Mouse (Mus musculus) cerebellum, adult 8-10 months (tissue): ENCODE data around the gene Cops4.
A peak's percentile ranks its signal among the peaks of the same experiment; 100 is the strongest.

Experiments
- DNase-seq: peaks from one replicate; pipeline ENCODE4 v3.0.0; 2022

The Cops4 gene

GRCm38 (mm10) chr5:100518049-100519026 is at the start of gene Cops4:
TSS of gene Cops4 (plus strand) at chr5:100518309.
- DNase-seq = peak; percentile 96

GRCm38 (mm10) chr5:100476328-100476727 is 41.8 kb upstream of the Cops4 start:
- DNase-seq = no peak

- no peak for DNase-seq
These were observed 40.5 kb upstream of the Cops4 start for GRCm38 (mm10) chr5:100477604-100478003.

GRCm38 (mm10) chr5:100483569-100483968 is 34.5 kb upstream of the Cops4 start:
- no peak for DNase-seq

- DNase-seq = no peak
These were observed 31.0 kb upstream of the Cops4 start for GRCm38 (mm10) chr5:100487120-100487519.

GRCm38 (mm10) chr5:100488231-100488630 is 29.9 kb upstream of the Cops4 start:
- no peak for DNase-seq

GRCm38 (mm10) chr5:100489340-100489739 is 28.8 kb upstream of the Cops4 start:
- no peak for DNase-seq

GRCm38 (mm10) chr5:100491704-100492103 is 26.4 kb upstream of the Cops4 start:
- DNase-seq = no peak

GRCm38 (mm10) chr5:100498436-100499180 is 19.5 kb upstream of the Cops4 start:
- peak; percentile 53 for DNase-seq

GRCm38 (mm10) chr5:100499243-100499642 is 18.9 kb upstream of the Cops4 start:
- DNase-seq = no peak

- DNase-seq = peak; percentile 30
These were observed 18.2 kb upstream of the Cops4 start for GRCm38 (mm10) chr5:100499831-100500304.

- peak; percentile 85 for DNase-seq
These were observed 17.6 kb upstream of the Cops4 start, which contains the start of gene Lin54 for GRCm38 (mm10) chr5:100500458-100500961. TSS of gene Lin54 (minus strand) at chr5:100500639.

GRCm38 (mm10) chr5:100501267-100501666 is 16.8 kb upstream of the Cops4 start:
- DNase-seq = no peak

GRCm38 (mm10) chr5:100509247-100509646 is 8.9 kb upstream of the Cops4 start:
- no peak for DNase-seq

GRCm38 (mm10) chr5:100512576-100512975 is 5.5 kb upstream of the Cops4 start:
- DNase-seq = no peak

GRCm38 (mm10) chr5:100519027-100519411 is 910 bp downstream of the Cops4 start:
- DNase-seq = no peak

- DNase-seq = no peak
These were observed 2.1 kb downstream of the Cops4 start for GRCm38 (mm10) chr5:100520223-100520622.

- no peak for DNase-seq
These were observed 5.2 kb downstream of the Cops4 start for GRCm38 (mm10) chr5:100523331-100523730.

- DNase-seq = no peak
These were observed 6.8 kb downstream of the Cops4 start for GRCm38 (mm10) chr5:100524921-100525320.

- DNase-seq = no peak
These were observed 7.5 kb downstream of the Cops4 start for GRCm38 (mm10) chr5:100525620-100526019.

- DNase-seq = no peak
These were observed 8.1 kb downstream of the Cops4 start for GRCm38 (mm10) chr5:100526164-100526563.

GRCm38 (mm10) chr5:100535826-100536225 is 17.7 kb downstream of the Cops4 start:
- no peak for DNase-seq

- DNase-seq = no peak
These were observed 18.5 kb downstream of the Cops4 start for GRCm38 (mm10) chr5:100536638-100537037.
